Mouse (Mus musculus) lung, postnatal 0 days (tissue): Measurements from ENCODE around the gene Prkce. TPM values are rescaled to one million over a fixed set of nuclear protein-coding genes. Genes with fewer than 3 reads are reported as not detected.
A peak's percentile ranks its signal among the peaks of the same experiment; 100 is the strongest.

Experiments used
- ATAC-seq: fragments of 200-750 bp; cut with Nextera tagmentation; 2 replicates; pipeline ENCODE4 v1.8.0; 2017; ENCODE audit warnings: moderate library complexity
- DNase-seq: peaks from one replicate; pipeline ENCODE4 v3.0.0-alpha.2; 2016; ENCODE audit warnings: low spot score
- H3K27ac ChIP-seq: fragments of 300-500 bp; sonication (generic); 2 replicates; pipeline ENCODE4 v1.5.1; 2014; ENCODE audit warnings: antibody characterized with exemption, mild to moderate bottlenecking, low read length, mixed read lengths
- H3K27me3 ChIP-seq: fragments of 300-500 bp; sonication (generic); replicated peaks from 2 replicates; pipeline ENCODE4 v1.6.1; 2014; ENCODE audit warnings: low read length, mixed read lengths; ENCODE audit not compliant: insufficient read depth
- H3K36me3 ChIP-seq: fragments of 300-500 bp; sonication (generic); 2 replicates; pipeline ENCODE4 v1.6.1; 2014; ENCODE audit warnings: low read length, mixed read lengths; ENCODE audit not compliant: insufficient read depth
- H3K4me1 ChIP-seq: fragments of 300-500 bp; sonication (generic); 2 replicates; pipeline ENCODE4 v1.6.1; 2014; ENCODE audit warnings: antibody characterized with exemption, low read depth, low read length, mixed read lengths; ENCODE audit not compliant: insufficient read depth
- H3K4me2 ChIP-seq: fragments of 300-500 bp; sonication (generic); replicated peaks from 2 replicates; pipeline ENCODE4 v1.6.1; 2014; ENCODE audit warnings: low read depth, mild to moderate bottlenecking, low read length, moderate library complexity, mixed read lengths
- H3K4me3 ChIP-seq: fragments of 300-500 bp; sonication (generic); 2 replicates; pipeline ENCODE4 v1.5.1; 2014; ENCODE audit warnings: low read depth, low read length
- H3K9ac ChIP-seq: fragments of 300-500 bp; sonication (generic); replicated peaks from 2 replicates; pipeline ENCODE4 v1.6.1; 2014; ENCODE audit warnings: low read depth, mild to moderate bottlenecking
- H3K9me3 ChIP-seq: fragments of 300-500 bp; sonication (generic); 2 replicates; pipeline ENCODE4 v1.6.1; 2016; ENCODE audit warnings: low read length, mixed read lengths
- CTCF ChIP-seq: IDR thresholded peaks from 2 replicates; pipeline ENCODE4 v1.5.1; 2016; ENCODE audit warnings: antibody characterized with exemption, mild to moderate bottlenecking
- EP300 ChIP-seq: IDR thresholded peaks from 2 replicates; pipeline ENCODE4 v1.6.1; 2016; ENCODE audit warnings: antibody characterized with exemption, mild to moderate bottlenecking, control low read depth
- WGBS: fragments of 180-500 bp; shearing (Covaris S2); extraction: QIAGEN DNeasy Blood & Tissue Kit; methylation state at CpG from one replicate; pipeline ENCODE4 v1.1.7; 2014; 5-methylcytosine and 5-hydroxymethylcytosine counted together
- polyA plus RNA-seq: library from polyadenylated mRNA; unstranded; fragments of >200 nt; fragmentation: Nextera tagmentation; extraction: Ambion mirVana; gene quantifications from 2 replicates; pipeline ENCODE4 v1.2.1, GENCODE M21; 2015

Gene Prkce
- polyA plus RNA-seq, 1 experiment from 2014 or later = 10.6 TPM

DNA sequence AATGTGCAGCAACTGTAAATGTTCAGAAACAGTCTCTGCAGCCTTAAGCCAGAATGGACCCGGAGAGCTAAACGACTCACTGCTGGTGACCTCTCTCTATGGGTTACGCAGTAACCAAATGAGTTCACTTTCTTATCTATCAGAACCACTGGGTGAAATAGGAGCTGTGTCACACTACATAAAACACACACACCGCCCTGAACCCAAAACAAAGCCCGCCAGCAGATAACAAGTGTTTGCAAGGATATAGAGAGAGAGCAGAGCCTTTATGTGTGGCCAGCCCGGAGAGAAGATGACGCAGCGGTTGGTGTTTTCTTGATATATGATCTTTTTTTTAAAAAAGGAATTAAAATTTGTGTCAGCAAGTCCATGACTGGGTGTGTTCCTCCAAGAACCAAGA is 238.1 kb downstream of the Prkce start:
- Histone ChIP-seq H3K9ac (no peak overlapping the region), H3K4me1 (peaks cover 4% of the 10 kb centered on the region; the same call in 1 of the 2 replicates), H3K36me3 (no peaks in the 10 kb centered on the region), H3K9me3 (no peaks in the 10 kb centered on the region), H3K27me3 (no peaks in the 10 kb centered on the region), H3K4me2 (no peak overlapping the region), H3K27ac (no peak overlapping the region), H3K4me3 (no peak overlapping the region)
- DNase-seq (no peak), ATAC-seq (no peak)
- TF ChIP-seq CTCF = no peak
- no peak for TF ChIP-seq EP300
- WGBS = 60% methylated on average over 8 of the region's 8 CpGs

DNA sequence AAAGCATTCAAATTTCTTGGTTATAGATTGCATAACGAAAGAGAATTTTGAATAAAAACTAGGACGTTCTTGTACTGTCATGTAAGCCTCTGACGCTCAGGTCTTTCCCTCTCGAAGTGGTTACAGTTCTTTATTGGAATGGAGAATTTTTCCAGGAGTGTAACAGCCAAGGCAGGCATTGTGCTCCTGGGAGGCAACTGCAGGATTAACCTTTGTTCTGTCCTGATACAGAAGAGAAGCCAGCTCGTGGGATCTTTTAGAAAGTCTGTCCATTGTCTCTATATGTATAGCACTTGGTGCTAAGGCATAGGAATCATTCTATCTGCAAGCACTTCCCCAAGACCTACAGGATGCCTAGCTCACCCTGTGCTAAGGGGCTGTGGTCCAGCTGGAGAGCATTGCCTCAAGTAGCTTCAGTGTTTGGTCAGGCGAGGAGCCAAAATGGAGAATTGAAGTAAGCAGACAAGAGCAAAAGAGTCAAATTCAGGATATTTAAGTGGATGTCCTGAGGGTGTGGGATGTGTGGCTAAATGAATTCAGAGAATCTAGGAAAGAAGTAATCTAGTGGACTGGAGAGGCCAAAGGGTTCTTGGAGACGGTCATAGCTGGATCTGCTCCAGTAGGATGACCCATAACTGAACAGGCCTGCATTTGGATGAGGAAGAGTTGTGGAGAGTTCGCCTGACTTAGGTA is 240.5 kb downstream of the Prkce start:
- TF ChIP-seq EP300 (no peak), CTCF (no peak)
- no peaks in the 10 kb centered on the region for H3K36me3 ChIP-seq
- ATAC-seq (no peak), DNase-seq (peak; percentile 26)
- no peaks in the 10 kb centered on the region for H3K9me3 ChIP-seq
- WGBS = 53% methylated on average over 8 of the region's 8 CpGs
- H3K4me3 ChIP-seq = no peak overlapping the region
- H3K4me2 ChIP-seq = no peak overlapping the region
- no peak overlapping the region for H3K27ac ChIP-seq
- H3K9ac ChIP-seq = no peak overlapping the region
- H3K4me1 ChIP-seq = peaks cover 10% of the 10 kb centered on the region
- no peaks in the 10 kb centered on the region for H3K27me3 ChIP-seq

DNA sequence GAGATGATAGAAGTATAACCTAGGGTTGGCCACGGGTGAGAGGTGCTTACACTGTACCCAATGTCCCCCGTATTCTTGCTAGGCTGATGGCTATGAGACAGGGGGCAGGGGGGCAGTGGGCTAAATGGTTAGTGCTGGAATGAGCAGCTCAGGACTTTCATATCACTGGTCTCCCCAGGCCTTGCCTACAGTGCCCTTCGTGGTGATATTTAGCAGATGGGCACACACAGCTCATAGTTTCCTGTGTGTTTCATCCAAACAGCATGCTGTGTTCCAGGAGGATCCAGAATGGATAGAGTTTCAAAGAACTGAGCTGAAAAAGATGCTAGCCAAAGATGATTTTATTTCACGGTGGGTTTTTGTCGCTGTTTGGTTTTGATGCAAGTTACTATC is 241.0 kb downstream of the Prkce start:
- Histone ChIP-seq H3K9me3 (no peaks in the 10 kb centered on the region), H3K27me3 (no peaks in the 10 kb centered on the region), H3K4me1 (peaks cover 10% of the 10 kb centered on the region), H3K27ac (no peak overlapping the region), H3K4me3 (no peak overlapping the region), H3K9ac (no peak overlapping the region), H3K4me2 (no peak overlapping the region), H3K36me3 (no peaks in the 10 kb centered on the region)
- WGBS = 82% methylated on average over 5 of the region's 5 CpGs
- ATAC-seq (no peak), DNase-seq (no peak)
- TF ChIP-seq EP300 = no peak

DNA sequence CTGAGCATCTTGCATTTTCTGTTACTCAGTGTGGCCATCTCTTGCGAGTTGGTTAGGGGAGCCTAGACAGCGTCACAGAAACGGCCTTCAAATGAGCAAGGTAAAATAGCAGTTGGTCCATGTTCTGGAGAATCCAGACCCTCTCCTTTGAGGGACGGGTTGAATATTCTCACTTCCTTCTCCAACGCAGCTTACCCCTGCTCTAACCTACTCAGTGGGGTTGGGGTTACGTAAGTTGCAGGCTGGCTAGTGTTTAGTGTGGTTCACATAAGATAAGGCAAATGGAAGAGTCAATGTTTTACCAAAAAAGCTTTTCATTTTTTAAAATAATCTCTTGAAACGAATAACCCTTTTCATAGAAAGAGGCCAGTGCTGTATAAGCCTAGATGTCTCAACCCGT is 241.9 kb downstream of the Prkce start:
- H3K36me3 ChIP-seq = no peaks in the 10 kb centered on the region
- peaks cover 10% of the 10 kb centered on the region for H3K4me1 ChIP-seq
- no peaks in the 10 kb centered on the region for H3K9me3 ChIP-seq
- no peak overlapping the region for H3K27ac ChIP-seq
- no peaks in the 10 kb centered on the region for H3K27me3 ChIP-seq
- no peak for DNase-seq
- no peak overlapping the region for H3K4me3 ChIP-seq
- H3K9ac ChIP-seq = no peak overlapping the region
- no peak for ATAC-seq
- H3K4me2 ChIP-seq = no peak overlapping the region
- TF ChIP-seq CTCF (no peak), EP300 (no peak)
- 81% methylated on average over 8 of the region's 8 CpGs for WGBS

DNA sequence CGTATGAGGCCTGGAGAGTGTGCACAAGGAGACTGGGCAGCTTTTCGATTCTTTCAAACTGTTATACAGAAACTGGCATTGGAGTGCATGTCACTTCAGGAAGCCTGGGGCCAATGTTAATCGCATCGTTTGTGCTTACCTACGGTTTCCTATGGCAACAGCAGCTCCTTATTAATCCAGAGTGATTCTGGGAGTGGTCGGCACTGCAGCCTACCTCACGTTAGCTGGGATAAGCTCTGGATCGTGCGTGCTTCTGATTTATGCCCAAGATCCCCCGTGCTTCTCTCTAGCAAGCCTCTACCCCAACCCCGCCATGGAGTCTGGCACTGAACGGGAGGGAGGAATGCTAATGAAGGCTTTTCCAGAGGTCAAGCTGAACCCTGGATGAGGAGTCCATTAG is 242.9 kb downstream of the Prkce start:
- Histone ChIP-seq H3K27me3 (no peaks in the 10 kb centered on the region), H3K4me3 (no peak overlapping the region), H3K9me3 (no peaks in the 10 kb centered on the region), H3K4me1 (peaks cover 10% of the 10 kb centered on the region), H3K36me3 (no peaks in the 10 kb centered on the region), H3K4me2 (no peak overlapping the region), H3K27ac (no peak overlapping the region), H3K9ac (no peak overlapping the region)
- WGBS = 67% methylated on average over 12 of the region's 12 CpGs
- TF ChIP-seq CTCF = no peak
- peak; percentile 15; the same call in 1 of the 2 replicates for ATAC-seq
- DNase-seq = peak; percentile 41

DNA sequence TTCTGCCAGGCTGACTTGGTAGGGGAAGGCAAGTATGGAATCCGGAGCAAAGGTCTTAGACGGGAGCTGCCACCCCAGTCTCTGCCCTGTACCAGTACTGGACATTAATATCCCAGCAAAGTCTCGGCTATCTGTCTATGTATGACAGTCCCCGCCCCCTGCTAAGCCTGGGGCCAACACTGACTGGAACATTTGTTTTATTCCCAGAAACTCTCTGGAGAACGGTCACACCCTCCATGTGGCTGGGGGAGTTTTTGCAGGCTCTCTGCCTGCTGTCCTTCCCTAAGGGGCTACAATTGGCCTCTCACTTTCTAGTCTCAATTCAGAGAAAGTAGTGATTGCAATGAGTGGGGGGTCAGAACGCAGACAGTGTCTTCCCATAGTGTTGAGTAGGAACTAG is 244.6 kb downstream of the Prkce start:
- no peak overlapping the region for H3K4me2 ChIP-seq
- WGBS = 50% methylated on average over 6 of the region's 6 CpGs
- TF ChIP-seq CTCF (peak; percentile 12; the same call in 1 of the 2 replicates), EP300 (no peak)
- H3K9me3 ChIP-seq = no peaks in the 10 kb centered on the region
- H3K27ac ChIP-seq = no peak overlapping the region
- H3K27me3 ChIP-seq = no peaks in the 10 kb centered on the region
- DNase-seq (peak; percentile 52), ATAC-seq (peak; percentile 66)
- H3K4me1 ChIP-seq = peaks cover 10% of the 10 kb centered on the region
- no peak overlapping the region for H3K9ac ChIP-seq
- H3K4me3 ChIP-seq = no peak overlapping the region
- no peaks in the 10 kb centered on the region for H3K36me3 ChIP-seq

DNA sequence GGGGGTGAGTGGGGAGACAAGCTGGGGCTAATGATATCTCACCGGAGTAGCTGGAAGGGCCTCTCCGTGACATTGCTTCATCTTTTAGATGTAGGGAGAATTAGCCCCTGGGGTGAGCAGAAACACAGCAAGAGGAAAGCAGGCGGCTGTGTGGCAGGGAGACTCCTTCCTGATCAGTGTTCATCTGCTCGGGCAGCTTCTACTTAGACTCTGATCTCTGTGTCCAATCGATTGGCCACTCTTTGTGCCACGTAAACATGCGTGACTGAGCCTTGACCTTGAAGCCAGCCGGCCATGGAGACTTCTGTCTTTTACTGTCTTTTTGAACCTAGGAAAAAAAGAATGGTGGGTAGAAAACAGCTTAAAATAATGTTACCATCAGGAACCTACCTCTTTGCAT is 247.0 kb downstream of the Prkce start:
- DNase-seq (no peak), ATAC-seq (no peak)
- 89% methylated on average over 8 of the region's 8 CpGs for WGBS
- H3K4me2 ChIP-seq = no peak overlapping the region
- no peaks in the 10 kb centered on the region for H3K9me3 ChIP-seq
- H3K4me1 ChIP-seq = peaks cover 6% of the 10 kb centered on the region
- H3K9ac ChIP-seq = no peak overlapping the region
- H3K36me3 ChIP-seq = no peaks in the 10 kb centered on the region
- TF ChIP-seq EP300 (no peak), CTCF (no peak)
- no peak overlapping the region for H3K4me3 ChIP-seq
- no peak overlapping the region for H3K27ac ChIP-seq
- no peaks in the 10 kb centered on the region for H3K27me3 ChIP-seq
